Mouse (Mus musculus) bone marrow, adult 2 months (tissue): ENCODE measurements around the gene Mfsd14a.

Experiments used
- CTCF ChIP-seq: fragments of 200-500 bp; IDR thresholded peaks from 2 replicates; pipeline ENCODE4 v1.5.1; 2011; ENCODE audit warnings: low read length, control low read depth; ENCODE audit not compliant: control insufficient read depth, insufficient read depth
- POLR2A ChIP-seq: fragments of 200-500 bp; IDR thresholded peaks from 2 replicates; pipeline ENCODE4 v1.6.1; 2011; ENCODE audit warnings: low read depth, mild to moderate bottlenecking, control low read depth, low read length, borderline replicate concordance; ENCODE audit not compliant: control insufficient read depth

- TF ChIP-seq CTCF (no peak), POLR2A (no peak)
Measured at GRCm38 (mm10) chr3:116659856-116660430, 2.5 kb downstream of the Mfsd14a start.
